Mouse (Mus musculus): ENCODE measurements around the gene A630023A22Rik. TPM values are rescaled to one million over a fixed set of nuclear protein-coding genes. Genes with fewer than 3 reads are reported as not detected.

The A630023A22Rik gene
- polyA plus RNA-seq, 1 experiment from 2014 or later = not detected

GRCm38 (mm10) chr14:34104892-34105291, 2.3 kb upstream of the A630023A22Rik start:
- no peak overlapping the region for H3K27ac ChIP-seq (ENCODE audit: low read depth)
- no peaks in the 10 kb centered on the region for H3K4me1 ChIP-seq (ENCODE audit: insufficient read depth)
- ATAC-seq (ENCODE audit: insufficient read depth) (peak; percentile 75; the same call in 1 of the 2 replicates), DNase-seq (peak; percentile 84)
- H3K4me2 ChIP-seq = no peak overlapping the region
- H3K9ac ChIP-seq = no peak overlapping the region
- H3K27me3 ChIP-seq (ENCODE audit: insufficient read depth, low read length) = no peaks in the 10 kb centered on the region
- WGBS = 19% methylated on average over 8 of the region's 8 CpGs
- H3K36me3 ChIP-seq (ENCODE audit: insufficient read depth) = no peaks in the 10 kb centered on the region
- H3K9me3 ChIP-seq (ENCODE audit: low read depth, low read length) = no peaks in the 10 kb centered on the region
- H3K4me3 ChIP-seq (ENCODE audit: low read depth, low read length) = no peak overlapping the region
- peak; percentile 76 for TF ChIP-seq CTCF (IDR thresholded peaks at IDR 0.05; ENCODE audit: low read depth)

- 52% methylated on average over 3 of the region's 3 CpGs for WGBS
- no peaks in the 10 kb centered on the region for H3K4me1 ChIP-seq (ENCODE audit: insufficient read depth)
- TF ChIP-seq CTCF (IDR thresholded peaks at IDR 0.05; ENCODE audit: low read depth) = no peak
- no peak for ATAC-seq (ENCODE audit: insufficient read depth)
- no peaks in the 10 kb centered on the region for H3K36me3 ChIP-seq (ENCODE audit: insufficient read depth)
- H3K9ac ChIP-seq = no peak overlapping the region
- no peak overlapping the region for H3K27ac ChIP-seq (ENCODE audit: low read depth)
- H3K4me2 ChIP-seq = no peak overlapping the region
- no peak overlapping the region for H3K4me3 ChIP-seq (ENCODE audit: low read depth, low read length)
- DNase-seq = no peak
- no peaks in the 10 kb centered on the region for H3K27me3 ChIP-seq (ENCODE audit: insufficient read depth, low read length)
- no peaks in the 10 kb centered on the region for H3K9me3 ChIP-seq (ENCODE audit: low read depth, low read length)
These were observed 1.3 kb upstream of the A630023A22Rik start for GRCm38 (mm10) chr14:34103855-34104254.

- Histone ChIP-seq H3K9ac (no peak overlapping the region), H3K4me3 (ENCODE audit: low read depth, low read length) (no peak overlapping the region), H3K4me1 (ENCODE audit: insufficient read depth) (no peaks in the 10 kb centered on the region)
These were observed 6.4 kb downstream of the A630023A22Rik start for GRCm38 (mm10) chr14:34096161-34096560.

GRCm38 (mm10) chr14:34092856-34093255, 9.7 kb downstream of the A630023A22Rik start:
- H3K27ac ChIP-seq (ENCODE audit: low read depth) = no peak overlapping the region
- no peak for TF ChIP-seq CTCF (IDR thresholded peaks at IDR 0.05; ENCODE audit: low read depth)
- ATAC-seq (ENCODE audit: insufficient read depth) = no peak
- 61% methylated on average over 1 of the region's 1 CpGs for WGBS
- no peak for DNase-seq
- H3K4me1 ChIP-seq (ENCODE audit: insufficient read depth) = no peaks in the 10 kb centered on the region
- H3K4me3 ChIP-seq (ENCODE audit: low read depth, low read length) = no peak overlapping the region
- no peaks in the 10 kb centered on the region for H3K9me3 ChIP-seq (ENCODE audit: low read depth, low read length)
- H3K4me2 ChIP-seq = no peak overlapping the region
- no peaks in the 10 kb centered on the region for H3K27me3 ChIP-seq (ENCODE audit: insufficient read depth, low read length)
- no peaks in the 10 kb centered on the region for H3K36me3 ChIP-seq (ENCODE audit: insufficient read depth)
- H3K9ac ChIP-seq = no peak overlapping the region

More at GRCm38 (mm10) chr14:34096161-34096560, 6.4 kb downstream of the A630023A22Rik start:
- Histone ChIP-seq H3K36me3 (ENCODE audit: insufficient read depth) (no peaks in the 10 kb centered on the region), H3K27me3 (ENCODE audit: insufficient read depth, low read length) (no peaks in the 10 kb centered on the region), H3K9me3 (ENCODE audit: low read depth, low read length) (no peaks in the 10 kb centered on the region), H3K4me2 (no peak overlapping the region), H3K27ac (ENCODE audit: low read depth) (no peak overlapping the region)
- no peak for DNase-seq
- no peak for ATAC-seq (ENCODE audit: insufficient read depth)
- WGBS = 63% methylated on average over 5 of the region's 5 CpGs
- no peak for TF ChIP-seq CTCF (IDR thresholded peaks at IDR 0.05; ENCODE audit: low read depth)

- Histone ChIP-seq H3K4me3 (ENCODE audit: low read depth, low read length) (no peak overlapping the region), H3K27ac (ENCODE audit: low read depth) (no peak overlapping the region), H3K4me2 (no peak overlapping the region), H3K9me3 (ENCODE audit: low read depth, low read length) (no peaks in the 10 kb centered on the region), H3K36me3 (ENCODE audit: insufficient read depth) (no peaks in the 10 kb centered on the region), H3K4me1 (ENCODE audit: insufficient read depth) (no peaks in the 10 kb centered on the region), H3K9ac (no peak overlapping the region), H3K27me3 (ENCODE audit: insufficient read depth, low read length) (no peaks in the 10 kb centered on the region)
- TF ChIP-seq CTCF (IDR thresholded peaks at IDR 0.05; ENCODE audit: low read depth) = no peak
- ATAC-seq (ENCODE audit: insufficient read depth) (no peak), DNase-seq (no peak)
- WGBS = 74% methylated on average over 5 of the region's 5 CpGs
These were observed 11.1 kb downstream of the A630023A22Rik start for GRCm38 (mm10) chr14:34091475-34091874.

GRCm38 (mm10) chr14:34089796-34090195, 12.8 kb downstream of the A630023A22Rik start:
- Histone ChIP-seq H3K36me3 (ENCODE audit: insufficient read depth) (no peaks in the 10 kb centered on the region), H3K4me2 (no peak overlapping the region), H3K27me3 (ENCODE audit: insufficient read depth, low read length) (no peaks in the 10 kb centered on the region), H3K9me3 (ENCODE audit: low read depth, low read length) (no peaks in the 10 kb centered on the region), H3K27ac (ENCODE audit: low read depth) (no peak overlapping the region), H3K9ac (no peak overlapping the region), H3K4me1 (ENCODE audit: insufficient read depth) (no peaks in the 10 kb centered on the region), H3K4me3 (ENCODE audit: low read depth, low read length) (no peak overlapping the region)
- DNase-seq (no peak), ATAC-seq (ENCODE audit: insufficient read depth) (no peak)
- 70% methylated on average over 8 of the region's 8 CpGs for WGBS
- no peak for TF ChIP-seq CTCF (IDR thresholded peaks at IDR 0.05; ENCODE audit: low read depth)

- H3K9ac ChIP-seq = no peak overlapping the region
- no peak for TF ChIP-seq CTCF (IDR thresholded peaks at IDR 0.05; ENCODE audit: low read depth)
- 59% methylated on average over 2 of the region's 2 CpGs for whole genome bisulfite sequencing
- no peak overlapping the region for H3K4me2 ChIP-seq
- H3K9me3 ChIP-seq (ENCODE audit: low read depth, low read length) = no peaks in the 10 kb centered on the region
- H3K27ac ChIP-seq (ENCODE audit: low read depth) = no peak overlapping the region
- H3K27me3 ChIP-seq (ENCODE audit: insufficient read depth, low read length) = no peaks in the 10 kb centered on the region
- H3K4me3 ChIP-seq (ENCODE audit: low read depth, low read length) = no peak overlapping the region
- ATAC-seq (ENCODE audit: insufficient read depth) (no peak), DNase-seq (no peak)
- no peaks in the 10 kb centered on the region for H3K36me3 ChIP-seq (ENCODE audit: insufficient read depth)
- H3K4me1 ChIP-seq (ENCODE audit: insufficient read depth) = no peaks in the 10 kb centered on the region
These were observed 14.6 kb downstream of the A630023A22Rik start for GRCm38 (mm10) chr14:34087856-34088398.

Data from lung, embryonic 14.5 days (tissue).